Mouse (Mus musculus): Measurements from ENCODE around the gene Klhdc8a.
"Not testable (repeated sequence)": the region's sequence is repeated elsewhere in the genome, so short reads cannot be mapped to it uniquely, and the experiment has no call there.

- TF ChIP-seq CTCF (conservative IDR thresholded peaks at IDR 0.05; ENCODE audit: low read length); POU5F1 (IDR thresholded peaks at IDR 0.05; ENCODE audit: borderline replicate concordance, low read length): not testable (repeated sequence)
- TF ChIP-seq NANOG (IDR thresholded peaks at IDR 0.05; ENCODE audit: borderline replicate concordance, low read length), result peak; percentile 26; the same call in 1 of the 2 replicates
Measured at GRCm38 (mm10) chr1:132280636-132281035, 17.8 kb upstream of the Klhdc8a start.
